In the genomic region with DNA sequence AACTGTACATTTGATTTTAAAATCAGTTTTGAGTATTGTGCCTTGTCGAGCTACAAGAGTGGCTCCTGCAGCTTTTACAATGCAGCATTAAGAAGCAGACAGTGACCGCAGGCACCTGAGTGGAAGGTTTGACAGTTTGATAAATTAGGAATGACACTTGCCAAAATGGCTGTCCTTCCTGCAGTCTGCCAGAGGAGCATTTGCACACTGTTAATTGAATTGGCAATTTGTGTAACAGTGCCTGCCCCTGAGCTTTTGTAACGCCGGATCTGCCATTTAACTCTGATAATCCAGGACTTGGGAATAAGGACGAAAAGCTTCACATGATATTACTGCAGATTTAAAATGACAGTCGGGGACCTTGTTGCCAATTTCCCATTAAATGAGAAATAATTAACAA, we compare ENCODE assay signal across 21 mouse cellular contexts.
DNase-seq lines count a peak whose midpoint lies in the region; ATAC-seq and TF ChIP-seq lines count a peak whose summit lies in the region.
"Had no signal": no experiment of that assay in that cellular context is flagged by ENCODE, and none has a peak within 500 bp of the region (broad histone marks: within the 10 kb centered on the region; RNA-seq: fewer than 3 reads in every experiment).

No protein-coding gene starts in this region.

- no peak overlapping the region for H3K4me3 ChIP-seq in hindbrain, postnatal 0 days (ENCODE audit: low read length)
- no peak overlapping the region for H3K4me3 ChIP-seq in hindbrain, embryonic 10.5 days
- H3K4me3 ChIP-seq: embryonic facial prominence, embryonic 10.5 days; forebrain, embryonic 15.5 days; heart, embryonic 15.5 days; intestine, embryonic 15.5 days had no signal

- peak; percentile 62 to 68 for DNase-seq in cerebellum, postnatal 10 days
- DNase-seq in cerebellum, postnatal 4 days (ENCODE audit: low spot score in 2 of 2): no peak
- DNase-seq in hindbrain, postnatal 0 days (ENCODE audit: low spot score): peak; percentile 67
- DNase-seq in hindbrain, embryonic 10.5 days (ENCODE audit: low spot score): no peak
- DNase-seq in brain, adult 2 months (ENCODE audit: low read depth, low spot score): peak; percentile 16
- peak; percentile 50 for DNase-seq in retina, postnatal 1 day
- DNase-seq in embryo, embryonic 10 days (ENCODE audit: low spot score): no peak
- DNase-seq: adrenal gland, adult 2 months; adrenal gland, postnatal 25 days; cerebellum, adult 11 months; cerebellum, adult 9-11 months; gastrocnemius, postnatal 10 days; heart, adult 18-20 months; heart, postnatal 14 days; kidney, adult 18-20 months had no signal

- no peak overlapping the region for H3K27ac ChIP-seq in hindbrain, postnatal 0 days
- no peak overlapping the region for H3K27ac ChIP-seq in hindbrain, embryonic 10.5 days
- H3K27ac ChIP-seq: embryonic facial prominence, embryonic 10.5 days; forebrain, embryonic 15.5 days; heart, embryonic 15.5 days; intestine, embryonic 15.5 days had no signal

- no peaks in the 10 kb centered on the region for H3K4me1 ChIP-seq in hindbrain, postnatal 0 days (ENCODE audit: insufficient read depth, low read length)
- no peaks in the 10 kb centered on the region for H3K4me1 ChIP-seq in hindbrain, embryonic 10.5 days (replicated peaks)
- H3K4me1 ChIP-seq: embryonic facial prominence, embryonic 10.5 days; heart, embryonic 15.5 days; intestine, embryonic 15.5 days had no signal

- 36% methylated on average over 6 of the region's 6 CpGs for WGBS in hindbrain, postnatal 0 days
- 79% methylated on average over 6 of the region's 6 CpGs for WGBS in hindbrain, embryonic 10.5 days

- no peak for ATAC-seq in hindbrain, postnatal 0 days
- ATAC-seq: forebrain, embryonic 15.5 days; intestine, embryonic 15.5 days had no signal

- no peak overlapping the region for H3K4me2 ChIP-seq in hindbrain, postnatal 0 days (ENCODE audit: low read depth, low read length)
- H3K4me2 ChIP-seq: forebrain, embryonic 15.5 days; heart, embryonic 11.5 days; heart, embryonic 15.5 days; intestine, embryonic 15.5 days had no signal

- no peaks in the 10 kb centered on the region for H3K36me3 ChIP-seq in hindbrain, postnatal 0 days (ENCODE audit: insufficient read depth, low read length)
- no peaks in the 10 kb centered on the region for H3K36me3 ChIP-seq in hindbrain, embryonic 10.5 days
- H3K36me3 ChIP-seq: embryonic facial prominence, embryonic 10.5 days; forebrain, embryonic 15.5 days; heart, embryonic 15.5 days; intestine, embryonic 15.5 days had no signal

- no peak overlapping the region for H3K9ac ChIP-seq in hindbrain, postnatal 0 days (replicated peaks; ENCODE audit: low read length)
- H3K9ac ChIP-seq: forebrain, embryonic 15.5 days; heart, embryonic 15.5 days; intestine, embryonic 15.5 days had no signal

- TF ChIP-seq CTCF in hindbrain, postnatal 0 days (IDR thresholded peaks at IDR 0.05; ENCODE audit: low read depth): no peak

- H3K9me3 ChIP-seq in hindbrain, postnatal 0 days (ENCODE audit: low read length): no peaks in the 10 kb centered on the region
- H3K9me3 ChIP-seq in hindbrain, embryonic 10.5 days: no peaks in the 10 kb centered on the region
- H3K9me3 ChIP-seq: embryonic facial prominence, embryonic 10.5 days; forebrain, embryonic 15.5 days; heart, embryonic 15.5 days; intestine, embryonic 15.5 days had no signal

- H3K27me3 ChIP-seq in hindbrain, postnatal 0 days (ENCODE audit: insufficient read depth, low read length): no peaks in the 10 kb centered on the region
- no peaks in the 10 kb centered on the region for H3K27me3 ChIP-seq in hindbrain, embryonic 10.5 days (ENCODE audit: insufficient read depth, poor library complexity, severe bottlenecking)
- H3K27me3 ChIP-seq: CH12.LX; forebrain, embryonic 15.5 days; heart, embryonic 15.5 days; intestine, embryonic 15.5 days had no signal

Comparison
In these comparisons a context has a peak if more than half of its experiments do, and no peak if none do; other contexts are left out.
1. DNase-seq: peak in cerebellum, postnatal 10 days (2 of 2), hindbrain, postnatal 0 days (single experiment), brain, adult 2 months (single experiment) and retina, postnatal 1 day (single experiment); none in cerebellum, postnatal 4 days (0 of 2), hindbrain, embryonic 10.5 days (single experiment) and embryo, embryonic 10 days (single experiment).